Mouse (Mus musculus): Measurements from ENCODE around the gene Crygs.
A peak's percentile ranks its signal among the peaks of the same experiment; 100 is the strongest.

DNA sequence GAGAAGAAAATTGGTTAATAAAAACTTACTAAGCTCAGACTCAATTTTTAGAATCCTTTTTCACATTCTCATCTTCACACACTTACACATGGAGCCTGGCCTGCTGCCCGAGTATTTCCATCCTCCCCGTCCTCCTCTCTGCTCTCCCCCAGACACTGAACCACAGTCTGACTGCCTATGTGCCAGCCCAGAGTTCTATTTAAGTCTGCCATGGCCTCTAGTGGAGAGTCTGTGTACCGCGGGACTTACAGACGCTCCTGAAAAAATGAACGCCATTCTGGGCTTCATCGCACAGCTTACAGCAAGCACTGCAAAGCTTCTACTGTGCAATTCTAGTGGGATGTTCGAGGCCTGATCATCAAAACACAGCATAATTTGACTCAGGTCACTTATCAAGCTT is 9.4 kb upstream of the Crygs start:
- TF ChIP-seq POLR2A (IDR thresholded peaks at IDR 0.05; ENCODE audit: borderline replicate concordance, insufficient read depth, low read length), result no peak
- peak; percentile 48; the same call in 1 of the 2 replicates for TF ChIP-seq CTCF (IDR thresholded peaks at IDR 0.05; ENCODE audit: borderline replicate concordance, insufficient read depth, low read depth, low read length)

All from cerebellum, adult 2 months (tissue).